Mouse (Mus musculus) brain, embryonic 18.5 days (tissue): ENCODE results near the gene Gramd1b.

Source experiments
- DNase-seq: peaks from one replicate; pipeline ENCODE4 v3.0.0-alpha.2; 2012; ENCODE audit warnings: low read depth, low spot score

Gene Gramd1b

GRCm38 (mm10) chr9:40426282-40426964 lies 104.8 kb downstream of the Gramd1b start:
- DNase-seq, result no peak

- DNase-seq, result no peak
Measured at GRCm38 (mm10) chr9:40424874-40425273, 106.3 kb downstream of the Gramd1b start.

- no peak for DNase-seq
Measured at GRCm38 (mm10) chr9:40423427-40423867, 107.7 kb downstream of the Gramd1b start.

GRCm38 (mm10) chr9:40422368-40423057 lies 108.7 kb downstream of the Gramd1b start:
- no peak for DNase-seq

GRCm38 (mm10) chr9:40420652-40421335 lies 110.4 kb downstream of the Gramd1b start:
- DNase-seq, result no peak

- DNase-seq, result no peak
Measured at GRCm38 (mm10) chr9:40418803-40419202, 112.4 kb downstream of the Gramd1b start.

- no peak for DNase-seq
Measured at GRCm38 (mm10) chr9:40416150-40416549, 115.0 kb downstream of the Gramd1b start.

GRCm38 (mm10) chr9:40414904-40415766 lies 116.0 kb downstream of the Gramd1b start:
- DNase-seq, result peak; percentile 82

- DNase-seq, result no peak
Measured at GRCm38 (mm10) chr9:40414498-40414903, 116.7 kb downstream of the Gramd1b start.

GRCm38 (mm10) chr9:40413601-40414000 lies 117.6 kb downstream of the Gramd1b start:
- no peak for DNase-seq

- no peak for DNase-seq
Measured at GRCm38 (mm10) chr9:40412931-40413330, 118.3 kb downstream of the Gramd1b start.

- DNase-seq, result no peak
Measured at GRCm38 (mm10) chr9:40412246-40412645, 118.9 kb downstream of the Gramd1b start.

- no peak for DNase-seq
Measured at GRCm38 (mm10) chr9:40410895-40411294, 120.3 kb downstream of the Gramd1b start.

GRCm38 (mm10) chr9:40409071-40409470 lies 122.1 kb downstream of the Gramd1b start:
- no peak for DNase-seq

GRCm38 (mm10) chr9:40408415-40408814 lies 122.8 kb downstream of the Gramd1b start:
- no peak for DNase-seq

- no peak for DNase-seq
Measured at GRCm38 (mm10) chr9:40407876-40408275, 123.3 kb downstream of the Gramd1b start.

- no peak for DNase-seq
Measured at GRCm38 (mm10) chr9:40405804-40406203, 125.4 kb downstream of the Gramd1b start.

GRCm38 (mm10) chr9:40405263-40405662 lies 125.9 kb downstream of the Gramd1b start:
- no peak for DNase-seq

GRCm38 (mm10) chr9:40404637-40405036 lies 126.5 kb downstream of the Gramd1b start:
- DNase-seq, result no peak

GRCm38 (mm10) chr9:40403750-40404149 lies 127.4 kb downstream of the Gramd1b start:
- DNase-seq, result no peak

- DNase-seq, result no peak
Measured at GRCm38 (mm10) chr9:40401818-40402217, 129.4 kb downstream of the Gramd1b start.

- no peak for DNase-seq
Measured at GRCm38 (mm10) chr9:40400854-40401253, 130.3 kb downstream of the Gramd1b start.
